Mouse (Mus musculus) thymus, adult 2 months (tissue): ENCODE results near the gene Arl5c.

Source experiments
- CTCF ChIP-seq: fragments of 200-500 bp; IDR thresholded peaks from 2 replicates; pipeline ENCODE4 v1.5.1; 2012; ENCODE audit warnings: mild to moderate bottlenecking, control low read depth, low read length, moderate library complexity, borderline replicate concordance; ENCODE audit not compliant: control insufficient read depth, poor library complexity, insufficient read depth; ENCODE audit errors: extremely low read depth
- POLR2A ChIP-seq: fragments of 200-500 bp; IDR thresholded peaks from 2 replicates; pipeline ENCODE4 v1.6.1; 2012; ENCODE audit warnings: mild to moderate bottlenecking, low read length, control low read depth, moderate library complexity; ENCODE audit not compliant: control insufficient read depth, poor library complexity, insufficient read depth; ENCODE audit errors: extremely low read depth

GRCm38 (mm10) chr11:97982721-97983120, 13.3 kb downstream of the Arl5c start:
- TF ChIP-seq CTCF (no peak), POLR2A (no peak)
